Mouse (Mus musculus): Measurements from ENCODE around the gene Napsa. TPM values are rescaled to one million over a fixed set of nuclear protein-coding genes. Genes with fewer than 3 reads are reported as not detected.
A peak's percentile ranks its signal among the peaks of the same experiment; 100 is the strongest.

Gene Napsa
- polyA plus RNA-seq (2015; fragmentation: Nextera tagmentation; extraction: Ambion mirVana): 3.7 and 5.4 TPM in 2 replicates

DNA sequence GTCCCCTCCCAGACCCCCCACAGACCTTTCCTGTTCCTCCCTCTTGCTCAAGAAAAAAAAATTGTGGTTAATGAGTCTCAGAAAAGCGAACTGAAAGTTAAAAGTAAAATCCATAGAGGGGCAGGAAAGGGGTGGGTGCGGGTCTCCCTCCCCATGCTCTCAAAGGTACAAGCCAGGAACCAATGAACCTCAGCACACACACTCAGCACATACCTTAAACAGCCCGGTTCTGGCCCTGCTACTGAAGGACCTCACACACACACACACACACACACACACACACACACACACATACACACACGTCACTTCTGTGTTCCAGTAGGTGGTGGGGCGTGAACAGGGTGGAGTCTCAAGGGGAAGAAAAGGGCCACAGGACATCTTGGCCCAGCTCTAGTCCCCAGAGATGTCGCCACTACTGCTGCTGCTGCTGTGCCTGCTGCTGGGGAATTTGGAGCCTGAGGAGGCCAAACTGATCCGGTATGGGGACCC is at the start of gene Napsa:
TSS of gene Napsa (plus strand) at position 168 of the 489 bp plus-strand sequence.
- Histone ChIP-seq H3K4me1 (ENCODE audit: control insufficient read depth, insufficient read depth, low read length) (no peaks in the 10 kb centered on the region), H3K27me3 (ENCODE audit: control insufficient read depth, insufficient read depth, low read length) (peaks cover 8% of the 10 kb centered on the region; the same call in 1 of the 2 replicates), H3K4me3 (replicated peaks; ENCODE audit: low read length) (no peak within 1 kb of the TSS), H3K36me3 (ENCODE audit: control insufficient read depth, insufficient read depth, low read length) (no peaks in the 10 kb centered on the region), H3K9me3 (replicated peaks; ENCODE audit: control insufficient read depth, low read length) (no peaks in the 10 kb centered on the region), H3K27ac (ENCODE audit: low read length) (no peak within 1 kb of the TSS), H3K9ac (ENCODE audit: low read length) (no peak within 1 kb of the TSS), H3K4me2 (ENCODE audit: low read depth, low read length) (no peak within 1 kb of the TSS)
- ATAC-seq (ENCODE audit: insufficient read depth, low FRiP score): no peak
- 40% methylated on average over 7 of the region's 7 CpGs for WGBS

GRCm38 (mm10) chr7:44523056-44523455 is 49.1 kb upstream of the Napsa start:
- no peak overlapping the region for H3K27ac ChIP-seq (ENCODE audit: low read length)
- no peak for ATAC-seq (ENCODE audit: insufficient read depth, low FRiP score)
- H3K4me2 ChIP-seq (ENCODE audit: low read depth, low read length): no peak overlapping the region
- H3K9ac ChIP-seq (ENCODE audit: low read length): no peak overlapping the region
- no peak overlapping the region for H3K4me3 ChIP-seq (replicated peaks; ENCODE audit: low read length)
- peaks cover 6% of the 10 kb centered on the region for H3K27me3 ChIP-seq (ENCODE audit: control insufficient read depth, insufficient read depth, low read length)
- no peaks in the 10 kb centered on the region for H3K36me3 ChIP-seq (ENCODE audit: control insufficient read depth, insufficient read depth, low read length)
- H3K4me1 ChIP-seq (ENCODE audit: control insufficient read depth, insufficient read depth, low read length): peaks cover 10% of the 10 kb centered on the region; the same call in 1 of the 2 replicates
- H3K9me3 ChIP-seq (replicated peaks; ENCODE audit: control insufficient read depth, low read length): no peaks in the 10 kb centered on the region
- WGBS: 64% methylated on average over 2 of the region's 2 CpGs

DNA sequence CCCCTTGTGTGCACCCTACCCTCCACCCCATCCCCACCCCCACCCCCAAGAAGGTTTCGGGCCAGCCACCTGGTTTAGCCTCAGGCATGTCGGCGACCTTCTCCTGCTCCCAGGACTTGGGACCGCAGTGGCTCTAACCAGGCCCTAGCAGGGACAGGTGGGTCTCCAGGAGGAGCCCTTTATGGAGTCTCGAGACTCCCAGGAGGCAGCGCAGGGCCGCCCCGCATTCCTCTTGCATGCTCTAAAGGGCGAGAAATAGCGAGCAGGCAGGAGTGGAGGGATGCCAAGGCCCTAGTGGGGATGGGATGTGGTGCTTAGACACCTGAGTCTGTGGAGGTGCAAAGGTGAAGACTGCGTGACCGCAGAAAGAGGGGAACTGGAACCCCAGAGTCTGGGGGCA is 47.7 kb upstream of the Napsa start, which contains the start of gene Mybpc2:
TSS of gene Mybpc2 (minus strand) at position 155 of the 400 bp plus-strand sequence.
- no peak within 1 kb of the TSS for H3K27ac ChIP-seq (ENCODE audit: low read length)
- peak within 1 kb of the TSS; percentile 37 for H3K9ac ChIP-seq (ENCODE audit: low read length)
- no peaks in the 10 kb centered on the region for H3K9me3 ChIP-seq (replicated peaks; ENCODE audit: control insufficient read depth, low read length)
- peak within 1 kb of the TSS; percentile 16 for H3K4me3 ChIP-seq (replicated peaks; ENCODE audit: low read length)
- no peaks in the 10 kb centered on the region for H3K36me3 ChIP-seq (ENCODE audit: control insufficient read depth, insufficient read depth, low read length)
- peak within 1 kb of the TSS; percentile 37 for H3K4me2 ChIP-seq (ENCODE audit: low read depth, low read length)
- ATAC-seq (ENCODE audit: insufficient read depth, low FRiP score): no peak
- peaks cover 6% of the 10 kb centered on the region for H3K27me3 ChIP-seq (ENCODE audit: control insufficient read depth, insufficient read depth, low read length)
- WGBS: 36% methylated on average over 12 of the region's 12 CpGs
- peaks cover 10% of the 10 kb centered on the region; the same call in 1 of the 2 replicates for H3K4me1 ChIP-seq (ENCODE audit: control insufficient read depth, insufficient read depth, low read length)

- Histone ChIP-seq H3K27me3 (ENCODE audit: control insufficient read depth, insufficient read depth, low read length) (peaks cover 6% of the 10 kb centered on the region), H3K4me2 (ENCODE audit: low read depth, low read length) (peak overlapping the region; percentile 37), H3K4me1 (ENCODE audit: control insufficient read depth, insufficient read depth, low read length) (peaks cover 10% of the 10 kb centered on the region; the same call in 1 of the 2 replicates), H3K4me3 (replicated peaks; ENCODE audit: low read length) (peak overlapping the region; percentile 16), H3K9me3 (replicated peaks; ENCODE audit: control insufficient read depth, low read length) (no peaks in the 10 kb centered on the region), H3K27ac (ENCODE audit: low read length) (no peak overlapping the region), H3K36me3 (ENCODE audit: control insufficient read depth, insufficient read depth, low read length) (no peaks in the 10 kb centered on the region), H3K9ac (ENCODE audit: low read length) (peak overlapping the region; percentile 37)
- 16% methylated on average over 22 of the region's 22 CpGs for WGBS
- ATAC-seq (ENCODE audit: insufficient read depth, low FRiP score): peak; percentile 49; the same call in 1 of the 2 replicates
These were observed 46.9 kb upstream of the Napsa start for GRCm38 (mm10) chr7:44525126-44525832.

DNA sequence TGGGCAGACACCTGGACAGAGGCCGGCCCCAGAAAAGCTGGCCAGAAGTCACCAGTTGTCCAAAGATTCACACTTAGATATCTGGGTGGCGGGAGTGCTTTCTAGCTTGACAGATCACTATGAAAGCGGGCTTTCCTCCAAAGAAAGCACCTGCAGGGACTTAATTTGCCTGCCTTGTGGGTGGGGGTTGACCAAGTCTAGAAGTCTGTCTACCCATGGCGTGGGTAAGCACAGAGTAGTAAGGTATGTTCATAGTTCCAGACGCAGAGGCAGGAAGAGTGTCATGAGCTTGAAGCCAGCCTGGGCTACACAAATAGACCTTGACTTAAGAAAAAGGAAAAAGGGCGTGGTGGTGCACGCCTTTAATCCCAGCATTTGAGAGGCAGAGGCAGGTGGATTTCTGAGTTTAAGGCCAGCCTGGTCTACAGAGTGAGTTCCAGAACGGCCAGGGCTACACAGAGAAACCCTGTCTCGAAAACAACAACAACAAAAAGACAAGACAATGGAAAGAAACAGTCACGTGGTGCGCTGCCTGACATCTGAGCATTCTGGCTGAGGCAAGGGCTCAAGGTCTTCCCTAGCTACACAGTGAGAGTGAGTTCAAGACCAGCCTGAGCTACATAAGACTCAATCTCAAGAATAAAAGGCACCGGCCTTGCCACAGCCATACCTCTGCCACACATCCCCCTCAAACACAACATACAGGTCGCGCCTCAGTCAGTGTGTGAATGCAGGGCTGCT is 45.6 kb upstream of the Napsa start:
- no peak for ATAC-seq (ENCODE audit: insufficient read depth, low FRiP score)
- H3K27me3 ChIP-seq (ENCODE audit: control insufficient read depth, insufficient read depth, low read length): peaks cover 6% of the 10 kb centered on the region
- H3K4me2 ChIP-seq (ENCODE audit: low read depth, low read length): no peak overlapping the region
- H3K4me1 ChIP-seq (ENCODE audit: control insufficient read depth, insufficient read depth, low read length): peaks cover 10% of the 10 kb centered on the region; the same call in 1 of the 2 replicates
- H3K4me3 ChIP-seq (replicated peaks; ENCODE audit: low read length): no peak overlapping the region
- no peak overlapping the region for H3K27ac ChIP-seq (ENCODE audit: low read length)
- 87% methylated on average over 14 of the region's 14 CpGs for WGBS
- H3K9me3 ChIP-seq (replicated peaks; ENCODE audit: control insufficient read depth, low read length): no peaks in the 10 kb centered on the region
- H3K36me3 ChIP-seq (ENCODE audit: control insufficient read depth, insufficient read depth, low read length): no peaks in the 10 kb centered on the region
- H3K9ac ChIP-seq (ENCODE audit: low read length): no peak overlapping the region

GRCm38 (mm10) chr7:44527483-44528398 is 44.4 kb upstream of the Napsa start:
- 6% methylated on average over 40 of the region's 40 CpGs for WGBS
- no peak overlapping the region for H3K27ac ChIP-seq (ENCODE audit: low read length)
- no peaks in the 10 kb centered on the region; the same call in none of the 2 replicates for H3K27me3 ChIP-seq (ENCODE audit: control insufficient read depth, insufficient read depth, low read length)
- H3K4me2 ChIP-seq (ENCODE audit: low read depth, low read length): peak overlapping the region; percentile 65
- H3K9me3 ChIP-seq (replicated peaks; ENCODE audit: control insufficient read depth, low read length): no peaks in the 10 kb centered on the region
- H3K4me1 ChIP-seq (ENCODE audit: control insufficient read depth, insufficient read depth, low read length): peaks cover 10% of the 10 kb centered on the region; the same call in 1 of the 2 replicates
- no peaks in the 10 kb centered on the region; the same call in 1 of the 2 replicates for H3K36me3 ChIP-seq (ENCODE audit: control insufficient read depth, insufficient read depth, low read length)
- 0 out of 2 replicates have a peak, but pooled peaks have one; percentile 9 for ATAC-seq (ENCODE audit: insufficient read depth, low FRiP score)
- H3K9ac ChIP-seq (ENCODE audit: low read length): peak overlapping the region; percentile 48
- H3K4me3 ChIP-seq (replicated peaks; ENCODE audit: low read length): peak overlapping the region; percentile 36

DNA sequence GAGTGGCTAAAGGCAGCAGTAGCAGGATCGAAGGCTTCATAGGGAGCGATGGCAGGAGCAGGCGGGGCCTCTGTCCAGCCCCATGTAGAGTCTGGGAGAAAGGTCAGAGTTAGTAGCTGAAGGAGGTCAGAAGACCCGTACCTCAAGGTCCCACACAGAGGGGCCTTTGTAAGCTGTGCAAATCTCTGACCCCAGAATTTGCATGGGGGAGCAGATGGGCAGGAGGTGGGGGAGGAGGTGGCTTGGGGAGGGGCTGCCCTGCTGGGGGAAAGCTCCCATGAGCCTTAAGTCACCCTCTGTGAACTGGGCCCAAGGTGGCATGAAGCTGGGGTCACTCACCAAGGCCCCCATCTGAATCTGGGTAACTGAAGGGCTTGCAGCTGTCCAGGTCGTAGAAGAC is 42.7 kb upstream of the Napsa start:
- Histone ChIP-seq H3K4me3 (replicated peaks; ENCODE audit: low read length) (no peak overlapping the region), H3K36me3 (ENCODE audit: control insufficient read depth, insufficient read depth, low read length) (peaks cover 4% of the 10 kb centered on the region; the same call in 1 of the 2 replicates), H3K27me3 (ENCODE audit: control insufficient read depth, insufficient read depth, low read length) (no peaks in the 10 kb centered on the region; the same call in 1 of the 2 replicates), H3K4me2 (ENCODE audit: low read depth, low read length) (no peak overlapping the region), H3K9me3 (replicated peaks; ENCODE audit: control insufficient read depth, low read length) (no peaks in the 10 kb centered on the region), H3K27ac (ENCODE audit: low read length) (no peak overlapping the region), H3K4me1 (ENCODE audit: control insufficient read depth, insufficient read depth, low read length) (peaks cover 10% of the 10 kb centered on the region; the same call in 1 of the 2 replicates), H3K9ac (ENCODE audit: low read length) (no peak overlapping the region)
- no peak for ATAC-seq (ENCODE audit: insufficient read depth, low FRiP score)
- 71% methylated on average over 5 of the region's 5 CpGs for WGBS

DNA sequence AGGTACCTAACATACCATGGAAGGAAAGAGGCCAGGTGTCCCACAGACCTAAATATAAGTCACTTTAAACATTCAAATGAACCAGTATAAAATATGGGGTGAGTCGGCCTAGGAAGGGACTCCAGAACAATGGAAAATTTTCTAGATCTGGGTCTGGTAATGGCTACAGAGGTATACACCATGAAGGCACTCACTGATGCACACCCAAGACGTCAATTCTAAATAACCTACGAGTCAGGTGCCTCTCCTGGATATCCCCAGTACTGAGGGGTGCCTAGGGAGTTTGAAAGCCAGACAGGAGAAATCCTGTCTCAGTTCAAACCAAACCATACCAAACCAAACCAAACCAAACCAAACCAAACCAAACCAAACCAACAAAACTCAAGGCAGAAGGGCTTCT is 41.7 kb upstream of the Napsa start:
- no peak for ATAC-seq (ENCODE audit: insufficient read depth, low FRiP score)
- H3K4me3 ChIP-seq (replicated peaks; ENCODE audit: low read length): no peak overlapping the region

More for the DNA sequence above, 41.7 kb upstream of the Napsa start:
- WGBS: 79% methylated on average over 3 of the region's 3 CpGs
- H3K9ac ChIP-seq (ENCODE audit: low read length): no peak overlapping the region
- no peak overlapping the region for H3K4me2 ChIP-seq (ENCODE audit: low read depth, low read length)
- H3K27me3 ChIP-seq (ENCODE audit: control insufficient read depth, insufficient read depth, low read length): no peaks in the 10 kb centered on the region
- no peaks in the 10 kb centered on the region for H3K9me3 ChIP-seq (replicated peaks; ENCODE audit: control insufficient read depth, low read length)
- peaks cover 2% of the 10 kb centered on the region; the same call in 1 of the 2 replicates for H3K4me1 ChIP-seq (ENCODE audit: control insufficient read depth, insufficient read depth, low read length)
- no peak overlapping the region for H3K27ac ChIP-seq (ENCODE audit: low read length)
- peaks cover 4% of the 10 kb centered on the region; the same call in 1 of the 2 replicates for H3K36me3 ChIP-seq (ENCODE audit: control insufficient read depth, insufficient read depth, low read length)
